Mouse (Mus musculus) kidney, adult 2 months (tissue): Measurements from ENCODE around the gene Fat1. TPM values are rescaled to one million over a fixed set of nuclear protein-coding genes. Genes with fewer than 3 reads are reported as not detected.

Source experiments
- DNase-seq: peaks from one replicate; pipeline ENCODE4 v3.0.0; 2021
- H3K27ac ChIP-seq: fragments of 200-500 bp; 2 replicates; pipeline ENCODE4 v1.5.1; 2012; ENCODE audit warnings: low read depth, low read length, control low read depth, inconsistent platforms; ENCODE audit not compliant: insufficient read depth
- H3K27me3 ChIP-seq: fragments of 200-500 bp; replicated peaks from 2 replicates; pipeline ENCODE4 v1.6.1; 2012; ENCODE audit warnings: mild to moderate bottlenecking, moderate library complexity, low read length, inconsistent platforms; ENCODE audit not compliant: control insufficient read depth, insufficient read depth
- H3K36me3 ChIP-seq: fragments of 200-500 bp; 2 replicates; pipeline ENCODE4 v1.6.1; 2012; ENCODE audit warnings: mild to moderate bottlenecking, moderate library complexity, low read length, inconsistent platforms; ENCODE audit not compliant: control insufficient read depth, insufficient read depth
- H3K4me1 ChIP-seq: fragments of 200-500 bp; 2 replicates; pipeline ENCODE4 v1.6.1; 2011; ENCODE audit warnings: low read length; ENCODE audit not compliant: control insufficient read depth, insufficient read depth
- H3K4me3 ChIP-seq: fragments of 200-500 bp; 2 replicates; pipeline ENCODE4 v1.5.1; 2011; ENCODE audit warnings: mild to moderate bottlenecking, low read depth, low read length, control low read depth; ENCODE audit not compliant: insufficient read depth
- CTCF ChIP-seq: fragments of 200-500 bp; conservative IDR thresholded peaks from 2 replicates; pipeline ENCODE4 v1.5.1; 2011; ENCODE audit warnings: low read depth, mild to moderate bottlenecking, control low read depth, low read length, moderate library complexity, mixed read lengths; ENCODE audit not compliant: insufficient read depth, insufficient read length
- POLR2A ChIP-seq: fragments of 200-500 bp; IDR thresholded peaks from one replicate; pipeline ENCODE4 v1.6.1; 2011; ENCODE audit warnings: low read depth, low read length, control low read depth
- WGBS: fragments of 180-500 bp; shearing (Covaris S2); methylation state at CpG from one replicate; pipeline ENCODE4 v1.1.7; 2018; 5-methylcytosine and 5-hydroxymethylcytosine counted together
- polyA plus RNA-seq: library from polyadenylated mRNA; depleted of rRNA; stranded (reverse); fragments of >200 nt; gene quantifications from 2 replicates; pipeline ENCODE4 v1.2.3, GENCODE M21; 2012

Gene Fat1
- polyA plus RNA-seq, 1 experiment: 16.7 TPM

GRCm38 (mm10) chr8:45004021-45004420, 68.8 kb downstream of the Fat1 start:
- H3K27me3 ChIP-seq: no peaks in the 10 kb centered on the region
- no peaks in the 10 kb centered on the region for H3K36me3 ChIP-seq
- H3K4me3 ChIP-seq: no peak overlapping the region
- H3K4me1 ChIP-seq: peaks cover 26% of the 10 kb centered on the region
- peak; percentile 69 for DNase-seq
- WGBS: 16% methylated on average over 3 of the region's 3 CpGs
- H3K27ac ChIP-seq: 0 out of 2 replicates have a peak overlapping the region, but pooled peaks have one; percentile 58
- TF ChIP-seq CTCF: no peak
- TF ChIP-seq POLR2A: no peak

- WGBS: 40% methylated on average over 4 of the region's 4 CpGs
- H3K4me3 ChIP-seq: no peak overlapping the region
- peaks cover 2% of the 10 kb centered on the region; the same call in 1 of the 2 replicates for H3K4me1 ChIP-seq
- H3K27ac ChIP-seq: no peak overlapping the region
- no peaks in the 10 kb centered on the region for H3K27me3 ChIP-seq
- TF ChIP-seq POLR2A (no peak), CTCF (peak; percentile 61)
- peaks cover 4% of the 10 kb centered on the region; the same call in 1 of the 2 replicates for H3K36me3 ChIP-seq
- DNase-seq: peak; percentile 66
Observed at GRCm38 (mm10) chr8:45010685-45011084, 75.4 kb downstream of the Fat1 start.

GRCm38 (mm10) chr8:45011774-45012173, 76.5 kb downstream of the Fat1 start:
- no peak overlapping the region for H3K27ac ChIP-seq
- no peak overlapping the region for H3K4me3 ChIP-seq
- H3K4me1 ChIP-seq: peaks cover 2% of the 10 kb centered on the region; the same call in 1 of the 2 replicates
- peaks cover 4% of the 10 kb centered on the region; the same call in 1 of the 2 replicates for H3K36me3 ChIP-seq
- TF ChIP-seq CTCF: no peak
- no peak for TF ChIP-seq POLR2A
- no peaks in the 10 kb centered on the region for H3K27me3 ChIP-seq
- 34% methylated on average over 12 of the region's 12 CpGs for WGBS
- peak; percentile 63 for DNase-seq

GRCm38 (mm10) chr8:45013852-45014251, 78.6 kb downstream of the Fat1 start:
- 48% methylated on average over 8 of the region's 8 CpGs for WGBS
- H3K36me3 ChIP-seq: peaks cover 4% of the 10 kb centered on the region; the same call in 1 of the 2 replicates
- no peaks in the 10 kb centered on the region for H3K27me3 ChIP-seq
- H3K4me3 ChIP-seq: no peak overlapping the region
- H3K27ac ChIP-seq: no peak overlapping the region
- H3K4me1 ChIP-seq: peaks cover 2% of the 10 kb centered on the region; the same call in 1 of the 2 replicates
- no peak for TF ChIP-seq POLR2A
- no peak for TF ChIP-seq CTCF
- DNase-seq: no peak

GRCm38 (mm10) chr8:45014498-45015067, 79.3 kb downstream of the Fat1 start:
- no peak for TF ChIP-seq CTCF
- no peak for TF ChIP-seq POLR2A
- no peak for DNase-seq
- Histone ChIP-seq H3K4me1 (peaks cover 2% of the 10 kb centered on the region; the same call in 1 of the 2 replicates), H3K4me3 (no peak overlapping the region), H3K36me3 (peaks cover 4% of the 10 kb centered on the region; the same call in 1 of the 2 replicates), H3K27ac (no peak overlapping the region), H3K27me3 (no peaks in the 10 kb centered on the region)
- 80% methylated on average over 11 of the region's 11 CpGs for WGBS

GRCm38 (mm10) chr8:45015876-45016275, 80.6 kb downstream of the Fat1 start:
- DNase-seq: peak; percentile 55
- WGBS: 52% methylated on average over 8 of the region's 8 CpGs
- no peaks in the 10 kb centered on the region; the same call in 1 of the 2 replicates for H3K36me3 ChIP-seq

GRCm38 (mm10) chr8:45019241-45019640, 84.0 kb downstream of the Fat1 start:
- no peak for DNase-seq
- TF ChIP-seq CTCF (no peak), POLR2A (no peak)
- no peaks in the 10 kb centered on the region for H3K27me3 ChIP-seq
- 53% methylated on average over 5 of the region's 5 CpGs for WGBS
- H3K27ac ChIP-seq: no peak overlapping the region
- H3K4me3 ChIP-seq: no peak overlapping the region
- H3K4me1 ChIP-seq: no peaks in the 10 kb centered on the region
- peaks cover 6% of the 10 kb centered on the region for H3K36me3 ChIP-seq

More at GRCm38 (mm10) chr8:45015876-45016275, 80.6 kb downstream of the Fat1 start:
- TF ChIP-seq CTCF (no peak), POLR2A (no peak)
- no peak overlapping the region for H3K27ac ChIP-seq
- peaks cover 2% of the 10 kb centered on the region; the same call in 1 of the 2 replicates for H3K4me1 ChIP-seq
- H3K4me3 ChIP-seq: no peak overlapping the region
- H3K27me3 ChIP-seq: no peaks in the 10 kb centered on the region

- H3K36me3 ChIP-seq: peaks cover 6% of the 10 kb centered on the region
- TF ChIP-seq CTCF: no peak
- TF ChIP-seq POLR2A: no peak
Observed at GRCm38 (mm10) chr8:45021171-45021570, 85.9 kb downstream of the Fat1 start.

More at GRCm38 (mm10) chr8:45021171-45021570, 85.9 kb downstream of the Fat1 start:
- Histone ChIP-seq H3K4me3 (no peak overlapping the region), H3K27ac (no peak overlapping the region), H3K27me3 (no peaks in the 10 kb centered on the region), H3K4me1 (no peaks in the 10 kb centered on the region)
- no peak for DNase-seq
- 96% methylated on average over 5 of the region's 5 CpGs for WGBS
